Mouse (Mus musculus) MEL (cell line): Measurements from ENCODE around the gene Sp6. TPM values are rescaled to one million over a fixed set of nuclear protein-coding genes. Genes with fewer than 3 reads are reported as not detected.

ENCODE experiments used
- DNase-seq: peaks from one replicate; pipeline ENCODE4 v3.0.0; 2011; ENCODE audit warnings: low read depth, low spot score
- H3K27ac ChIP-seq: 2 replicates; pipeline ENCODE4 v1.5.1; 2012; ENCODE audit warnings: low read depth, mild to moderate bottlenecking, control low read depth, low read length, moderate library complexity; ENCODE audit not compliant: control insufficient read depth
- H3K27me3 ChIP-seq, 2 experiments: fragments of 150-350 bp in 1 of 2; sonication (generic) in 1 of 2; 2 replicates each; pipeline ENCODE4 v1.6.1; 2012; ENCODE audit warnings: low read length in 2 of 2, mild to moderate bottlenecking in 2 of 2, improper control_type of control experiment in 1 of 2, moderate library complexity in 1 of 2; ENCODE audit not compliant: insufficient read depth in 2 of 2, control insufficient read depth in 1 of 2
- H3K36me3 ChIP-seq, 2 experiments: 2 replicates each; pipeline ENCODE4 v1.6.1; 2012 to 2014; ENCODE audit warnings: low read length in 2 of 2, improper control_type of control experiment in 1 of 2, inconsistent platforms in 1 of 2, mild to moderate bottlenecking in 1 of 2; ENCODE audit not compliant: insufficient read depth in 2 of 2, control insufficient read depth in 1 of 2
- H3K4me1 ChIP-seq, 2 experiments: fragments of 150-350 bp in 1 of 2; sonication (generic) in 1 of 2; 2 replicates each; pipeline ENCODE4 v1.6.1; 2012; ENCODE audit warnings: low read length in 2 of 2, improper control_type of control experiment in 1 of 2, mild to moderate bottlenecking in 1 of 2; ENCODE audit not compliant: insufficient read depth in 2 of 2, control insufficient read depth in 1 of 2
- H3K4me3 ChIP-seq, 2 experiments: fragments of 150-350 bp in 1 of 2; sonication (generic) in 1 of 2; 2 replicates each; pipeline ENCODE4 v1.5.1; 2012; ENCODE audit warnings: low read depth in 2 of 2, low read length in 2 of 2, mild to moderate bottlenecking in 2 of 2, moderate library complexity in 2 of 2, control low read depth in 1 of 2, improper control_type of control experiment in 1 of 2; ENCODE audit not compliant: control insufficient read depth in 1 of 2, insufficient read depth in 1 of 2
- H3K79me2 ChIP-seq: 2 replicates; pipeline ENCODE4 v1.6.1; 2012; ENCODE audit warnings: mild to moderate bottlenecking, low read length, moderate library complexity; ENCODE audit not compliant: control insufficient read depth, poor library complexity, insufficient read depth
- H3K9ac ChIP-seq: 2 replicates; pipeline ENCODE4 v1.6.1; 2012; ENCODE audit warnings: low read depth, mild to moderate bottlenecking, control low read depth, low read length, moderate library complexity; ENCODE audit not compliant: control insufficient read depth, poor library complexity, severe bottlenecking
- H3K9me3 ChIP-seq: fragments of 150-350 bp; sonication (generic); replicated peaks from 2 replicates; pipeline ENCODE4 v1.6.1; 2012; ENCODE audit warnings: mild to moderate bottlenecking, low read length, improper control_type of control experiment, moderate library complexity; ENCODE audit not compliant: insufficient read depth
- BHLHE40 ChIP-seq: IDR thresholded peaks from 2 replicates; pipeline ENCODE4 v1.6.1; 2012; ENCODE audit warnings: low read depth, mild to moderate bottlenecking, inconsistent platforms, low read length, improper control_type of control experiment, borderline replicate concordance
- CHD1 ChIP-seq: IDR thresholded peaks from 2 replicates; pipeline ENCODE4 v1.6.1; 2012; ENCODE audit warnings: low read depth, mild to moderate bottlenecking, inconsistent platforms, low read length, improper control_type of control experiment
- E2F4 ChIP-seq: IDR thresholded peaks from 2 replicates; pipeline ENCODE4 v1.6.1; 2011; ENCODE audit warnings: low read depth, low read length, improper control_type of control experiment, borderline replicate concordance
- ELF1 ChIP-seq: IDR thresholded peaks from 2 replicates; pipeline ENCODE4 v1.6.1; 2014; ENCODE audit warnings: low read depth, mild to moderate bottlenecking, inconsistent platforms, low read length, improper control_type of control experiment, moderate library complexity
- EP300 ChIP-seq, 2 experiments: IDR thresholded peaks; 2 replicates each; pipeline ENCODE4 v1.6.1; 2011; ENCODE audit warnings: improper control_type of control experiment in 2 of 2, low read length in 2 of 2, low read depth in 1 of 2, mild to moderate bottlenecking in 1 of 2
- ETS1 ChIP-seq: IDR thresholded peaks from 2 replicates; pipeline ENCODE4 v1.6.1; 2012; ENCODE audit warnings: low read depth, mild to moderate bottlenecking, inconsistent platforms, low read length, improper control_type of control experiment, moderate library complexity
- GATA1 ChIP-seq: IDR thresholded peaks from 2 replicates; pipeline ENCODE4 v1.6.1; 2011; ENCODE audit warnings: low read depth, low read length, improper control_type of control experiment
- HCFC1 ChIP-seq: IDR thresholded peaks from 2 replicates; pipeline ENCODE4 v1.6.1; 2012; ENCODE audit warnings: low read depth, mild to moderate bottlenecking, inconsistent platforms, low read length, improper control_type of control experiment, moderate library complexity
- MAX ChIP-seq: IDR thresholded peaks from 2 replicates; pipeline ENCODE4 v1.6.1; 2011; ENCODE audit warnings: low read length, improper control_type of control experiment
- MAZ ChIP-seq: IDR thresholded peaks from 2 replicates; pipeline ENCODE4 v1.6.1; 2012; ENCODE audit warnings: low read depth, mild to moderate bottlenecking, inconsistent platforms, low read length, improper control_type of control experiment
- MEF2A ChIP-seq: IDR thresholded peaks from 2 replicates; pipeline ENCODE4 v1.6.1; 2014; ENCODE audit warnings: low read depth, mild to moderate bottlenecking, inconsistent platforms, low read length, improper control_type of control experiment; ENCODE audit not compliant: poor library complexity, insufficient replicate concordance, severe bottlenecking; ENCODE audit errors: extremely low read depth
- MXI1 ChIP-seq: IDR thresholded peaks from 2 replicates; pipeline ENCODE4 v1.6.1; 2011; ENCODE audit warnings: mild to moderate bottlenecking, low read depth, low read length, improper control_type of control experiment
- MYB ChIP-seq: IDR thresholded peaks from 2 replicates; pipeline ENCODE4 v1.6.1; 2011; ENCODE audit warnings: mild to moderate bottlenecking, low read depth, low read length, improper control_type of control experiment
- MYC ChIP-seq: IDR thresholded peaks from 2 replicates; pipeline ENCODE4 v1.6.1; 2011; ENCODE audit warnings: low read depth, mild to moderate bottlenecking, low read length, improper control_type of control experiment, moderate library complexity
- NELFE ChIP-seq: IDR thresholded peaks from 2 replicates; pipeline ENCODE4 v1.6.1; 2011; ENCODE audit warnings: low read depth, low read length, improper control_type of control experiment
- POLR2A ChIP-seq, 2 experiments: IDR thresholded peaks; 2 replicates each; pipeline ENCODE4 v1.6.1; 2011 to 2012; ENCODE audit warnings: low read length in 2 of 2, mild to moderate bottlenecking in 2 of 2, control low read depth in 1 of 2, improper control_type of control experiment in 1 of 2, low read depth in 1 of 2, moderate library complexity in 1 of 2; ENCODE audit not compliant: control insufficient read depth in 1 of 2, insufficient read depth in 1 of 2, poor library complexity in 1 of 2
- POLR2AphosphoS2 ChIP-seq: IDR thresholded peaks from 2 replicates; pipeline ENCODE4 v1.6.1; 2011; ENCODE audit warnings: low read length, improper control_type of control experiment
- POLR2AphosphoS5 ChIP-seq: IDR thresholded peaks from 2 replicates; pipeline ENCODE4 v1.6.1; 2012; ENCODE audit warnings: low read depth, borderline replicate concordance, mild to moderate bottlenecking, inconsistent platforms, low read length, moderate library complexity, mixed read lengths
- RCOR1 ChIP-seq: IDR thresholded peaks from 2 replicates; pipeline ENCODE4 v1.6.1; 2012; ENCODE audit warnings: low read depth, mild to moderate bottlenecking, inconsistent platforms, low read length, improper control_type of control experiment
- SIN3A ChIP-seq: IDR thresholded peaks from 2 replicates; pipeline ENCODE4 v1.6.1; 2012; ENCODE audit warnings: low read length, improper control_type of control experiment, inconsistent platforms
- SMC3 ChIP-seq: IDR thresholded peaks from 2 replicates; pipeline ENCODE4 v1.6.1; 2011; ENCODE audit warnings: low read depth, low read length, improper control_type of control experiment
- TAL1 ChIP-seq: IDR thresholded peaks from 2 replicates; pipeline ENCODE4 v1.6.1; 2012; ENCODE audit warnings: mild to moderate bottlenecking, inconsistent platforms, low read length, moderate library complexity, mixed read lengths
- TBP ChIP-seq: IDR thresholded peaks from 2 replicates; pipeline ENCODE4 v1.8.0; 2011; ENCODE audit warnings: low read depth, low read length, improper control_type of control experiment
- TCF12 ChIP-seq: IDR thresholded peaks from 2 replicates; pipeline ENCODE4 v1.6.1; 2014; ENCODE audit warnings: low read depth, mild to moderate bottlenecking, inconsistent platforms, low read length, improper control_type of control experiment, moderate library complexity
- UBTF ChIP-seq: IDR thresholded peaks from 2 replicates; pipeline ENCODE4 v1.6.1; 2012; ENCODE audit warnings: low read depth, mild to moderate bottlenecking, inconsistent platforms, low read length, improper control_type of control experiment, moderate library complexity, borderline replicate concordance; ENCODE audit not compliant: insufficient read depth
- USF1 ChIP-seq: IDR thresholded peaks from 2 replicates; pipeline ENCODE4 v1.6.1; 2014; ENCODE audit warnings: low read depth, mild to moderate bottlenecking, inconsistent platforms, low read length, improper control_type of control experiment, moderate library complexity
- USF2 ChIP-seq, 2 experiments: IDR thresholded peaks; 2 replicates each; pipeline ENCODE4 v1.6.1; 2011 to 2012; ENCODE audit warnings: improper control_type of control experiment in 2 of 2, low read length in 2 of 2, borderline replicate concordance in 1 of 2, inconsistent platforms in 1 of 2, low read depth in 1 of 2, mild to moderate bottlenecking in 1 of 2; ENCODE audit not compliant: insufficient read depth in 1 of 2
- ZC3H11A ChIP-seq: IDR thresholded peaks from 2 replicates; pipeline ENCODE4 v1.6.1; 2012; ENCODE audit warnings: low read depth, mild to moderate bottlenecking, inconsistent platforms, low read length, improper control_type of control experiment
- ZNF384 ChIP-seq: IDR thresholded peaks from 2 replicates; pipeline ENCODE4 v1.6.1; 2012; ENCODE audit warnings: low read depth, mild to moderate bottlenecking, inconsistent platforms, low read length, improper control_type of control experiment
- polyA plus RNA-seq, 2 experiments: library from polyadenylated mRNA; stranded (reverse) in 1 of 2; unstranded in 1 of 2; fragments of >175 nt in 1 of 2; fragments of >200 nt in 1 of 2; gene quantifications; 2 replicates each; pipeline versions ENCODE4 v1.2.1 to v1.2.4; 2012; ENCODE audit warnings: low replicate concordance in 2 of 2, low read depth in 1 of 2; ENCODE audit not compliant: insufficient read length in 2 of 2, insufficient read depth in 1 of 2, missing spikeins in 1 of 2
- total RNA-seq: library from RNA; depleted of rRNA; stranded (reverse); fragments of 300-350 nt; gene quantifications from 2 replicates; pipeline ENCODE4 v1.2.3, GENCODE M21; 2012

The Sp6 gene
- total and polyA plus RNA-seq, 3 experiments, result 0.04 TPM; not detected in 2

- TF ChIP-seq POLR2A (IDR thresholded peaks at IDR 0.05; ENCODE audit: control insufficient read depth in 1 of 2, insufficient read depth in 1 of 2, low read depth in 1 of 2, low read length in 2 of 2, poor library complexity in 1 of 2), result peak in 1 of 2 experiments; percentile 89; a peak in 3 of 4 replicates
- TF ChIP-seq CHD1, result no peak
- TF ChIP-seq TAL1, result no peak
- no peak for TF ChIP-seq USF2 (IDR thresholded peaks at IDR 0.05; ENCODE audit: borderline replicate concordance in 1 of 2, insufficient read depth in 1 of 2, low read depth in 1 of 2, low read length in 2 of 2)
- TF ChIP-seq, all 39 proteins: peak for 21
Observed at GRCm38 (mm10) chr11:96977606-96978400, 35.4 kb upstream of the Sp6 start (continued).

DNA sequence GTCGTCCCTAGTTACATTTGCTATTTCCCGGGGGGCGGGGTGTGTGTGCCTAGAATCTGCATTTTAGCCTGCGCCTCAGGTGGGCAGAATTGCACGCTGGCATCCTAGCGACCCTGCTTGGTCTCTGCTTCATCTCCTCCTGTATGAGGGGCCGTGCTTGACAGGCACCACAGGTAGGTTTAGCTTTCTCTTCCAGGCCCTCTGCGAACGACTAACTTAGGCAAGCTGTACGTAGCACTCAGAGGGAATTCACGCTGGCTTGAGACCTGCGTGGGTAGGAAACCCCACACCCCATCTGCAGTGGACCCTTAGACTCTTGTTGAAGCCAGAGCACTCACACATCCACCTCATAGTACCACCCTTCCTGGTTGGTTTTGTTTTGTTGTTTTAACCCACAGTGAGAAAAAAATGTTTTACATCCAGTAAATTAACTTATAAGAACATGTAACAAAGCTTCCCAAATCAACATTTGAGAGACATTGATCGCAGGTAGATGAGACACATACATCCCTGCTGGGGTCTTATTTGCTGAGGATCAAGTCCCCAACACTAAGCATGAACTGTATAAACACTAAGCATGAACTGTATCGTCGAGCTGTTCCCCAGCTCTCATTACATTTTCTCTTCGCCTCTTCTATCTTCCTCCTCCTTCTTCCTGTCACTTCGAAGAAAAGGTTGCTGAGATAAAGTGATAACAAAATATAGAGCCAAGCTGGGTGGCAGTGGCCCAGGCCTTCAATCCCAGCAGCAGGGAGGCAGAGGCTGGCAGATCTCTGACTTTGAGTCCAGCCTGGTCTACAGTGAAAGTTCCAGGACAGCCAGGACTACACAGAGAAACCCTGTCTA is 34.6 kb upstream of the Sp6 start:
- Histone ChIP-seq H3K4me1 (peaks cover 9 to 28% of the 10 kb centered on the region in 2 experiments), H3K36me3 (peaks cover 0 to 24% of the 10 kb centered on the region in 2 experiments; a peak in 2 of 4 replicates), H3K27me3 (no peaks in the 10 kb centered on the region), H3K4me3 (peak overlapping the region; percentile 49 to 69), H3K9me3 (no peaks in the 10 kb centered on the region), H3K79me2 (peaks cover 25% of the 10 kb centered on the region), H3K9ac (peak overlapping the region; percentile 80), H3K27ac (peak overlapping the region; percentile 83)
- no peak for TF ChIP-seq BHLHE40
- peak; percentile 49; the same call in 1 of the 2 replicates for TF ChIP-seq TAL1
- peak; percentile 29 for TF ChIP-seq NELFE
- peak; percentile 76 for TF ChIP-seq GATA1
- peak; percentile 52; the same call in 1 of the 2 replicates for TF ChIP-seq ETS1
- TF ChIP-seq TBP, result no peak
- TF ChIP-seq POLR2AphosphoS5, result no peak
- no peak for TF ChIP-seq ZC3H11A
- no peak for TF ChIP-seq USF1
- no peak for TF ChIP-seq MYB
- TF ChIP-seq POLR2AphosphoS2, result peak; percentile 9; the same call in 1 of the 2 replicates
- TF ChIP-seq MAX, result peak; percentile 49; the same call in 1 of the 2 replicates
- peak; percentile 89 for TF ChIP-seq RCOR1
- TF ChIP-seq ELF1, result 0 out of 2 replicates have a peak, but pooled peaks have one; percentile 30
- no peak for TF ChIP-seq MEF2A
- TF ChIP-seq POLR2A (IDR thresholded peaks at IDR 0.05; ENCODE audit: control insufficient read depth in 1 of 2, insufficient read depth in 1 of 2, low read depth in 1 of 2, low read length in 2 of 2, poor library complexity in 1 of 2), result no peak
- no peak for TF ChIP-seq MYC
- TF ChIP-seq TCF12, result peak; percentile 67; the same call in 1 of the 2 replicates
- no peak for TF ChIP-seq HCFC1
- peak; percentile 46; the same call in 1 of the 2 replicates for TF ChIP-seq MXI1
- TF ChIP-seq UBTF, result no peak
- no peak for TF ChIP-seq E2F4
- peak; percentile 60 for TF ChIP-seq SIN3A
- TF ChIP-seq SMC3, result peak; percentile 26
- TF ChIP-seq EP300 (IDR thresholded peaks at IDR 0.05; ENCODE audit: low read depth in 1 of 2, low read length in 2 of 2), result peak; percentile 62 to 71
- no peak for TF ChIP-seq MAZ
- no peak for TF ChIP-seq ZNF384
- peak; percentile 66 for DNase-seq
